Comparison of ENCODE assay signal across 19 mouse cellular contexts in the genomic region with DNA sequence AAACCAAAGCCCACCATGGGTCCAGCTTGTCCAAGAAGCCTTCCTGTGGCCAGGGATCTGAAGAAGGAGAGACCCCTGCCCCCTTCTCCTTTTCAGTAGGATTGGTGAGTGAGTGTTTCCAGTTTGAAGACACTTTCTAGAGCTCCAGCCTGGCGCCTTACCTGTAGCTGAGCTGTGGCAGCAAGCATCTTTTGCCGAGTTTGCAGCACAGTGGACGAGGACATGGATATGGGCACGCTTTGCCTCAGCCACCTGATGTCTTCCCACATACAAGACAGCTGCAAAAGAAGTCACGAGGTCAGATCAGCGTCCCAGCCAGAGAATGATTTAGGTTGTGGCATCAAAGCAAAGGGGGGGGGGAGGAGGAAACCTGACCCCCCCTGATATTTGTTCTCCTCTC.
DNase-seq lines count a peak whose midpoint lies in the region; TF ChIP-seq lines count a peak whose summit lies in the region.
"Had no signal": no experiment of that assay in that cellular context is flagged by ENCODE, and none has a peak within 500 bp of the region (broad histone marks: within the 10 kb centered on the region; RNA-seq: fewer than 3 reads in every experiment).

No protein-coding gene starts in this region.

- no peaks in the 10 kb centered on the region for H3K79me2 ChIP-seq in myocyte (ENCODE audit: control insufficient read depth, insufficient read depth)

- no peak for TF ChIP-seq POLR2A in myocyte (IDR thresholded peaks at IDR 0.05; ENCODE audit: insufficient read length, low read depth)

- H3K4me2 ChIP-seq in myocyte (ENCODE audit: low read depth), result no peak overlapping the region
- H3K4me2 ChIP-seq: embryonic facial prominence, embryonic 12.5 days; forebrain, embryonic 13.5 days; forebrain, embryonic 15.5 days had no signal

- H3ac ChIP-seq in myocyte (ENCODE audit: control insufficient read depth, insufficient read length), result no peak overlapping the region

- H3K4me3 ChIP-seq in myocyte, result no peak overlapping the region
- H3K4me3 ChIP-seq: embryonic facial prominence, embryonic 10.5 days; embryonic facial prominence, embryonic 12.5 days; forebrain, embryonic 13.5 days; forebrain, embryonic 15.5 days had no signal

- H3K36me3 ChIP-seq in myocyte (ENCODE audit: control insufficient read depth, insufficient read depth), result no peaks in the 10 kb centered on the region
- H3K36me3 ChIP-seq: embryonic facial prominence, embryonic 10.5 days; embryonic facial prominence, embryonic 12.5 days; forebrain, embryonic 15.5 days; G1E had no signal

- DNase-seq in adrenal gland, adult 2 months, result peak; percentile 24
- no peak for DNase-seq in adrenal gland, adult 18-20 months (ENCODE audit: low spot score in 2 of 2)
- DNase-seq in adrenal gland, postnatal 25 days, result peak; percentile 3
- no peak for DNase-seq in adrenal gland, postnatal 10 days
- DNase-seq: adrenal gland, postnatal 36 days; B cell, adult 2 months; cerebellum, adult 11-12 months; cerebellum, adult 2 months; cerebellum, adult 9-10 months; cerebellum, postnatal 10 days; cerebellum, postnatal 25 days; forebrain, postnatal 0 days had no signal

- no peaks in the 10 kb centered on the region for H3K27me3 ChIP-seq in myocyte (ENCODE audit: control insufficient read depth, insufficient read depth, insufficient read length)
- H3K27me3 ChIP-seq: embryonic facial prominence, embryonic 12.5 days; forebrain, embryonic 13.5 days; forebrain, embryonic 15.5 days; Patski had no signal

TF ChIP-seq in myocyte, 11 proteins besides CTCF, POLR2A, EP300 and RAD21:
- no peak for TF ChIP-seq TCF12 (IDR thresholded peaks at IDR 0.05; ENCODE audit: insufficient read depth, poor library complexity, severe bottlenecking)
- TF ChIP-seq MAX (IDR thresholded peaks at IDR 0.05; ENCODE audit: low read depth), result no peak
- peak; percentile 22 for TF ChIP-seq USF1 (IDR thresholded peaks at IDR 0.05; ENCODE audit: low read depth)
- no peak for TF ChIP-seq SRF (IDR thresholded peaks at IDR 0.05; ENCODE audit: control insufficient read depth, insufficient read length, low read depth)
- TF ChIP-seq CEBPB (IDR thresholded peaks at IDR 0.05; ENCODE audit: insufficient read depth, poor library complexity, severe bottlenecking), result no peak
- TF ChIP-seq POLR2AphosphoS2 (IDR thresholded peaks at IDR 0.05; ENCODE audit: insufficient read length, low read depth), result no peak
- peak in 1 of 3 experiments; percentile 40 for TF ChIP-seq MYOG (IDR thresholded peaks at IDR 0.05; ENCODE audit: control insufficient read depth in 1 of 3, insufficient read depth in 1 of 3, insufficient read length in 2 of 3, low read depth in 2 of 3)
- peak in 1 of 3 experiments; percentile 71 for TF ChIP-seq MYOD1 (IDR thresholded peaks at IDR 0.05; ENCODE audit: control insufficient read depth in 1 of 3, insufficient read length in 2 of 3, low read depth in 2 of 3)

Comparison
In these comparisons a context has a peak if more than half of its experiments do, and no peak if none do; other contexts are left out.
1. DNase-seq: peak in adrenal gland, adult 2 months (single experiment) and adrenal gland, postnatal 25 days (single experiment); none in adrenal gland, adult 18-20 months (0 of 2) and adrenal gland, postnatal 10 days (single experiment).